Mouse (Mus musculus): Measurements from ENCODE around the gene Fgfr2. TPM values are rescaled to one million over a fixed set of nuclear protein-coding genes. Genes with fewer than 3 reads are reported as not detected.

Fgfr2 gene
- polyA plus RNA-seq, 1 experiment from 2014 or later: 34.1 TPM

DNA sequence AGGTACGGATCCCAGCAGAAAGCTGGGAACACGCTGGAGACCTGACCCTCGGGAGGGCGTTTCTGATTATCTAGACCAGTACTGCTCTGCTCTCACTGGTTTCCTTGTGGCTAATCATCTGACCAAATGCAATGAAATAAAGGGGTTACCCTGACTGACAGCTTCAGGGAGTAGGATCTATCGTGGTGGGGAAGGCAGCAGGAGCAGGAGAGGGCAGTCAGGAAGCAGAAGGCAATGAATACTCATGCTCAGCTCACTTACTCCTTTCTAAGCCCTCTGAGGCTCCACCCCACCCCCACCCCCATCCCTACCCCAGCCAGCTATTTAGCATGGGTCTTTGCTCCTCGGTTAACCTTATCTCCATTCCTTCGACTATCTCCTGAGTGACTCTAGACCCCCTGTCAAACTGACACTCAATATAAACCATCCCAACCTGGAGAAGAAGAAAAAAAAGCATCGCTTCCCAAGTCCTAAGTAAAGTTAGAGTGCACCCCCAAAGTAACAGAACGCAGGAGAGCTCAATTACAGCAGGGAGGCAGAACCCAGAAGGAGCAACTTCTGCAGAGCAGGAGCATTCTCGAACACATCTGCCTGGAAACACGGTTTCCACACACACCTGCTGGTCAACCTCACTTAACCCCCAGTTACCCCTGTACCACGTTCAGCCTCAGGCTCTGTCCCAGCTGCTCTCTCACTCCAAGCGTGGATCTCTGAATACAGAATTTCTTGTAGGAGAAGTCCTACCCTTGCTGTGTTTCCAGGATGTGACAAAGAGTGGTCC is 730.7 kb downstream of the Fgfr2 start:
- Histone ChIP-seq H3K9me3 (replicated peaks) (no peaks in the 10 kb centered on the region), H3K4me2 (no peak overlapping the region), H3K4me3 (no peak overlapping the region), H3K36me3 (no peaks in the 10 kb centered on the region), H3K9ac (no peak overlapping the region), H3K27ac (ENCODE audit: poor library complexity, severe bottlenecking) (no peak overlapping the region), H3K4me1 (replicated peaks) (peaks cover 21% of the 10 kb centered on the region), H3K27me3 (replicated peaks) (no peaks in the 10 kb centered on the region)
- 40% methylated on average over 13 of the region's 13 CpGs for WGBS
- no peak for ATAC-seq (ENCODE audit: insufficient number of reproducible peaks, low FRiP score)

DNA sequence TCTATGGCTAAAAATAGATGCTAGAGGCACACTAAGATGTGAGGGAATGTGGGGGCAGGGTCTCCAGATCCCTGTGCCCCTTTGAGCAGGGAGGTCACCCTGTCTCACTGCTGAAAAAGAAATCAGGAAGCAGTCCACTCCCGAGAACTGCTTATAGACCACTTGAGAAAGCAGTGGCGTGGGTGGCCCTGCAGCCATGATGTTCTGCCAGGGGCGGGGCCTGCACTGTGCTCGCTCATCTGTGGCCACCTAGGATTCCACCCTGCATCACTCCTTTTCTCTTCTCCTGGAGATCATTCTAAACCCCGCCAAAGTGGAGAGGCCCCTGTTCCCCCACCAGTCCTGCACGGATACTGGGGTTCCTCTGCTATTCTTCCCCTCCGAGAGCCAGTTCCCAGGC is 733.7 kb downstream of the Fgfr2 start:
- ATAC-seq (ENCODE audit: insufficient number of reproducible peaks, low FRiP score): no peak
- Histone ChIP-seq H3K4me1 (replicated peaks) (peaks cover 43% of the 10 kb centered on the region), H3K36me3 (no peaks in the 10 kb centered on the region), H3K27ac (ENCODE audit: poor library complexity, severe bottlenecking) (peak overlapping the region; percentile 26; the same call in 1 of the 2 replicates), H3K9ac (no peak overlapping the region), H3K4me2 (peak overlapping the region; percentile 11; the same call in 1 of the 2 replicates), H3K4me3 (no peak overlapping the region), H3K9me3 (replicated peaks) (no peaks in the 10 kb centered on the region), H3K27me3 (replicated peaks) (no peaks in the 10 kb centered on the region)
- 48% methylated on average over 7 of the region's 7 CpGs for WGBS

DNA sequence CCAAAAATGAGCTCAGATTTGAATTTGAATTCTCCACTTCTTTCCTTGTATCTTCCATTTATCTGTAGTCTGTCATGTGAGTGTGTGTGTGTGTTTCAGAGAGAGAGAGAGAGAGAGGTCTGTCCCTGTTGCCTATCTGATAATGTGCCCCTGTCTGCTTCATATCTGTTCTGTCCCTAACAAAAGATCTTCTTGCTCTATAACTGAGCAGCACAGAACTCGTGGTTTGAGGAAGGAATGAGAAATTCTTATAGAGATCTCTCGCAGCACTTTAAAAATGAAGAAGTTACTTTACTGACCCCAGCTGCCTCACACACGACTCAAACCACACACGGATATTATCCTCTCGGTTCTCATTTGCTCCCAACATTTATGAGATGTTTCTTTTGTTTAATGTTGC is 735.6 kb downstream of the Fgfr2 start:
- no peaks in the 10 kb centered on the region for H3K27me3 ChIP-seq (replicated peaks)
- H3K4me3 ChIP-seq: no peak overlapping the region
- peaks cover 44% of the 10 kb centered on the region for H3K4me1 ChIP-seq (replicated peaks)
- H3K36me3 ChIP-seq: no peaks in the 10 kb centered on the region
- H3K9me3 ChIP-seq (replicated peaks): no peaks in the 10 kb centered on the region
- H3K27ac ChIP-seq (ENCODE audit: poor library complexity, severe bottlenecking): no peak overlapping the region
- 67% methylated on average over 5 of the region's 5 CpGs for WGBS
- H3K4me2 ChIP-seq: no peak overlapping the region
- no peak overlapping the region for H3K9ac ChIP-seq
- no peak for ATAC-seq (ENCODE audit: insufficient number of reproducible peaks, low FRiP score)

DNA sequence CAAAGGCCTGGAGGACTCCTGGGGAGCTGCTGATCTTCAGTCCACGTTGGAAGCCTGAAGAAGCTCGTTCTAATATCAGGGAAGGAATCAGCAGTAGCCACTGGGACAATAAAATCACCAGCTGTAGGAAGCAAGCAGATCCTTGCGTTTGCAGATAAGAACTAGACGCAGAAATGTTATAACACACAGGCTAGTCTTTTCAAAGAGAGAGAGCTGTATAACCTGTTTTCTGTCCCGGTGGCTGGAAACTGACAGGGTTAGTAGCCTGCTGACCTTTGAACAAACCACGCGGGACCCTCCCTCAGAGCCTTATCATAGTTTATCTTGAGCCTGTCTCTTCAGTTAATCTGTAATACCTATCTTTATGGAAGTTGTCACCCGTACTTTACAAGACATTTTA is 736.8 kb downstream of the Fgfr2 start:
- Histone ChIP-seq H3K36me3 (no peaks in the 10 kb centered on the region), H3K4me3 (no peak overlapping the region), H3K27ac (ENCODE audit: poor library complexity, severe bottlenecking) (no peak overlapping the region), H3K9ac (no peak overlapping the region), H3K4me1 (replicated peaks) (peaks cover 38% of the 10 kb centered on the region), H3K4me2 (no peak overlapping the region), H3K27me3 (replicated peaks) (no peaks in the 10 kb centered on the region), H3K9me3 (replicated peaks) (no peaks in the 10 kb centered on the region)
- WGBS: 11% methylated on average over 8 of the region's 8 CpGs
- no peak for ATAC-seq (ENCODE audit: insufficient number of reproducible peaks, low FRiP score)

DNA sequence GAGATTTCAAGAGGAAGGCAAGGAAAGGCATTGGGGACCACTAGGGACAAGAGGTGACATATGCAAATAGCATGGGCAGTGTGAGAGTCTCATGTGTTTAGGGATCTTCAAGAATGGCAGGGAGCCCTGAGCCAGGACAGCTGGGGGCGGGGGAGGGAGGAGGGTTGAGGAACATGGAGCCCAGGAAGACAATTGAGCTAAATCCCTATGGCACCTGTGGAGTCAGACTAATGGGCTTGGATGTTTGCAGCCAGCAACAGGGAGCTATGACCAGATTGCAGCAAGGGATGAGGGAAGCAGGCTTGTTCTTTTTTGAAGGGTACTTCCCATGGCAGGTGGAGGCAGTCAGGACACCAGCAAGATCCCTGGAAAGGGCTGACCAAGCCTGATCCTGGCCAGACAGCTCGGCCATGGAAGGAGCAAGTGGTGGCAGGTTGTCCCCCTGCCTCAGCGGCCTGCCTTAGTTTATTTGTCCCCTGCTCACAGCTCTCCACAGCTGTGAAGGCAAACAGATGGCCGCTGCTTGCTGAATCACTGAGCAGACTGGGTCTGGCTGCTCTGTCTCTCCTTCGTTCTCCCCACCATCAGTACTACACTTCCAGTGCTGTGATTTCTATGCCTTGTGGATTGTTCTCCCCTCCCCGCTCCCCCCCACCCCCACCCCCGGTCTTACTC is 737.6 kb downstream of the Fgfr2 start:
- no peaks in the 10 kb centered on the region for H3K36me3 ChIP-seq
- H3K4me3 ChIP-seq: no peak overlapping the region
- no peak for ATAC-seq (ENCODE audit: insufficient number of reproducible peaks, low FRiP score)
- no peaks in the 10 kb centered on the region for H3K27me3 ChIP-seq (replicated peaks)
- no peak overlapping the region for H3K9ac ChIP-seq
- no peaks in the 10 kb centered on the region for H3K9me3 ChIP-seq (replicated peaks)
- peaks cover 42% of the 10 kb centered on the region for H3K4me1 ChIP-seq (replicated peaks)
- WGBS: 31% methylated on average over 7 of the region's 7 CpGs
- H3K27ac ChIP-seq (ENCODE audit: poor library complexity, severe bottlenecking): no peak overlapping the region
- H3K4me2 ChIP-seq: no peak overlapping the region

DNA sequence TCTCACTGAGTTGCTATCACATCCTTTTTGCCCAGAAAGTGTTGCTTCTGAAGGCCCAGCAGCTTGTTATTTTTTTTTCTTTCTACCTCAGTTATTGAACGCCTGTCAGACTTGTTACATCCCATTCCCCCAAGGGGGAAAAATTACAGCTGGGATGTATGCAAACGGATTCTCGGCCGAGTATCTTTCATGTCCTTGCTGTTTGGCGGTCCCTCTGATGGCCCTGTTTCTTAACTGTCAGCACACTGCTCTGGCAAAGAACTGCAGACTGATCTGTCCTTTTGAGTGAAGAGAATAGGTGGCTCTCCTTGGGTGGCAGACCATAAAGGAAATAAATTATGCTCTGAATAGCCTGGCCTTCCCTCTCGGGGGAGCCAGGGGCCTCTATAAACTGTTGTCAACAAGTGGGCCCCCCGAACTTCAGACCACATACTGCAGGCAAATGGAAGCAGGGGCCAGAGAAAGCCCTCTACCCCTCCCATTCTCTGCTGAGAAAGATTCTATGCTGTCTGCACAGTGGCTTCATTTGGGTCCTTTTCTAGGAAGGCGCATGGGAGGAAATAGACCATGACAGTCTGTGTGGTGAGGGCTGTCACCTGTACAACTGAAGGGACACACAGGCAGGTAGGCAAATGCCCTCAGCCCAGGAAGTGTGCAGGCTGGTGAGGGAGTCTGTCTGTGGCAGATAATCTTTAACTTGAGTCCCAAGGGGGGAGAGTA is 738.3 kb downstream of the Fgfr2 start:
- H3K9ac ChIP-seq: no peak overlapping the region
- no peak overlapping the region for H3K27ac ChIP-seq (ENCODE audit: poor library complexity, severe bottlenecking)
- no peak overlapping the region for H3K4me3 ChIP-seq
- WGBS: 25% methylated on average over 8 of the region's 8 CpGs
- no peaks in the 10 kb centered on the region for H3K36me3 ChIP-seq
- no peaks in the 10 kb centered on the region for H3K27me3 ChIP-seq (replicated peaks)
- H3K4me1 ChIP-seq (replicated peaks): peaks cover 44% of the 10 kb centered on the region
- H3K4me2 ChIP-seq: no peak overlapping the region
- H3K9me3 ChIP-seq (replicated peaks): no peaks in the 10 kb centered on the region
- no peak for ATAC-seq (ENCODE audit: insufficient number of reproducible peaks, low FRiP score)

DNA sequence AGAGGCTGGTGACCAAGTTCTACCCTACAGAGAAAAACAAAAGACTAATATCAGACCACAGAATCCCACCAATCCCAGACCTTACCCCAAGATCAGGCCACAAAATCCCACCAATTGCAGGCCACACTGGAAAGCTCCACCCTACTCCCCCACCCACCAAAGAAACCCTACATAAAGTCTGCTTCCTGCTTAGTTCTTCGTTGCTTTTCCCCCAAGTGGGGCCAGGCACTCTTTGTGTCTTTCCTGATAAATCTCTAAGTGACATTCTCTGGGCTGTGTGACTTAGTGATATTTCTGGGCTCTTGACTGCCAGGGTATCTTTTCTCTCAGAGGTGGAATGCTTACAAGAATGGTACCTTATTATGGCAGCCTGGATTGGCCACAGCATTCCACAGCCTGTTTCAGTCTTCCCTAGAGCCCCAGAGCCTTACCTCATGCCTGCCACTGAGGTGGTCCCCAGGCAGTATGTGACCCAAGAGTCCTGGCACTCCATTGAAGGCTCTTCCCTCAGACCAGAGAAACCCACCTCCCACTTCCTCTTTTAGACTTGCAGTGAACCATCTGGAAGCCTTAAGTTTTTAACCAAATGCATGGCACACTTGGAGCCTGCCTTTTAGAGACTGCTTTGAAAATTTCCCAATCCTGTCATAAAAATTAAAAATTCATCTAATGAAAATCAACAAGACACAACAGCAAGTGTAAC is 742.4 kb downstream of the Fgfr2 start:
- Histone ChIP-seq H3K9me3 (replicated peaks) (no peaks in the 10 kb centered on the region), H3K4me1 (replicated peaks) (peaks cover 22% of the 10 kb centered on the region), H3K27ac (ENCODE audit: poor library complexity, severe bottlenecking) (no peak overlapping the region), H3K4me3 (no peak overlapping the region), H3K9ac (no peak overlapping the region), H3K27me3 (replicated peaks) (no peaks in the 10 kb centered on the region), H3K4me2 (no peak overlapping the region), H3K36me3 (no peaks in the 10 kb centered on the region)
- no peak for ATAC-seq (ENCODE audit: insufficient number of reproducible peaks, low FRiP score)
- WGBS: 15% methylated on average over 1 of the region's 1 CpGs

DNA sequence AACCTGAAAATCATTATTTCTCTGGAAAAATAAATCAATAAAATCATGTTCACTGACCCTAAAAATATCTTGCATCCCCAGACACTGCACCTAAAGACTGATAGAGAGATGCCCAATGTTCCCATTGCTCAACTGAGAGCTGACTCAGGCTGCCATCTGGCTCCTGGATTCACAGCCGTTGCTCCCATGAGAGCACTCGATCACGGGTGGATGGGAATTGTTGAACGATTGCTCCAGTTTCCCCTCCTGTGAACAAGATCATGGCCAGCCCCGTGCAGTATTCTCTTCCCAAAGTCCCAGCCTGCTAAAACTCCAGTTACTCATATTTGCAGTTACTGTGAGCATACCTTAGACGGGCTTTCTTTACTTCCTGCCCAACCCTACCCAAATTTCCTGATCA is 745.2 kb downstream of the Fgfr2 start:
- Histone ChIP-seq H3K27ac (ENCODE audit: poor library complexity, severe bottlenecking) (no peak overlapping the region), H3K4me3 (no peak overlapping the region), H3K27me3 (replicated peaks) (no peaks in the 10 kb centered on the region), H3K4me1 (replicated peaks) (peaks cover 7% of the 10 kb centered on the region; the same call in 1 of the 2 replicates), H3K36me3 (no peaks in the 10 kb centered on the region), H3K9me3 (replicated peaks) (no peaks in the 10 kb centered on the region), H3K9ac (no peak overlapping the region), H3K4me2 (no peak overlapping the region)
- 73% methylated on average over 6 of the region's 6 CpGs for WGBS
- no peak for ATAC-seq (ENCODE audit: insufficient number of reproducible peaks, low FRiP score)

DNA sequence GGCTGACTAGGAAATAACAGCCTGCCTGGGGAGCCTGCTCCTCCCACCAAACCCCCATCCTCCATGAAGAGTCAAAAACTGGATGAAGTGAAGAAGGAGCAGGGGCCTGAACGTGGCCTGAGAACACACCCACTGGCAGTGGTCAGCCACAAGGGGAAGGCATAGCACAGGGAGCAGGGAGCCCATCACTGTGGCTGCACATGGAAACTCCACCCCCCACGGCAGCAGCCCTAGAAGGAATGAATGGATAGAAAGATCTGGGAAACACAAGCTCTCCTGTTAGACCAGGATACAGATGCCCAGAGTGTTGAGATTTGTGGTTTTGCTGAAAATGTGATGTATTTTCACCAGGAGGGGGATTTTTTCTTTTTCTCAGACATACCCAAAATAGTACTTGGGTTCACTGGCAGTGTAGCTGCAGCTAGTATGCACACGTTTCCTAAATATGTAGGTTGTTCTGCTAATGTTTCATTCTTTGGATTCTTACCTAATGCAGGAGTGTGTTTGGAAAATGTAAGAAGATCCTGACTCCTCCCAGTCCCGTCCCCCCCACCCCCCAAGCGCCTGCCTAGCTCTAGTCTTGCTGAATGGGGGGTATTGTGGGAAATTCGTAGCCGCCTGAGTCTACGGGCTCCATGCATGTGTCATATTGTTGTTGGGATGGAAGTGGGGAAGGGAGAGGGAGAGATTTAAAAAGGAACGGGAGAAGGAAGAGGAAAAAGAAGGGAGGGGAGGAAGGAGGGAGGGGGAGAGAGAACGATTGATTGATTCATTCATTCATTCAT is 749.4 kb downstream of the Fgfr2 start:
- 50% methylated on average over 10 of the region's 10 CpGs for WGBS
- Histone ChIP-seq H3K9ac (no peak overlapping the region), H3K4me1 (replicated peaks) (no peaks in the 10 kb centered on the region), H3K36me3 (no peaks in the 10 kb centered on the region), H3K4me3 (no peak overlapping the region), H3K27ac (ENCODE audit: poor library complexity, severe bottlenecking) (no peak overlapping the region), H3K9me3 (replicated peaks) (no peaks in the 10 kb centered on the region), H3K27me3 (replicated peaks) (no peaks in the 10 kb centered on the region), H3K4me2 (no peak overlapping the region)
- peak; percentile 67; the same call in 1 of the 2 replicates for ATAC-seq (ENCODE audit: insufficient number of reproducible peaks, low FRiP score)

DNA sequence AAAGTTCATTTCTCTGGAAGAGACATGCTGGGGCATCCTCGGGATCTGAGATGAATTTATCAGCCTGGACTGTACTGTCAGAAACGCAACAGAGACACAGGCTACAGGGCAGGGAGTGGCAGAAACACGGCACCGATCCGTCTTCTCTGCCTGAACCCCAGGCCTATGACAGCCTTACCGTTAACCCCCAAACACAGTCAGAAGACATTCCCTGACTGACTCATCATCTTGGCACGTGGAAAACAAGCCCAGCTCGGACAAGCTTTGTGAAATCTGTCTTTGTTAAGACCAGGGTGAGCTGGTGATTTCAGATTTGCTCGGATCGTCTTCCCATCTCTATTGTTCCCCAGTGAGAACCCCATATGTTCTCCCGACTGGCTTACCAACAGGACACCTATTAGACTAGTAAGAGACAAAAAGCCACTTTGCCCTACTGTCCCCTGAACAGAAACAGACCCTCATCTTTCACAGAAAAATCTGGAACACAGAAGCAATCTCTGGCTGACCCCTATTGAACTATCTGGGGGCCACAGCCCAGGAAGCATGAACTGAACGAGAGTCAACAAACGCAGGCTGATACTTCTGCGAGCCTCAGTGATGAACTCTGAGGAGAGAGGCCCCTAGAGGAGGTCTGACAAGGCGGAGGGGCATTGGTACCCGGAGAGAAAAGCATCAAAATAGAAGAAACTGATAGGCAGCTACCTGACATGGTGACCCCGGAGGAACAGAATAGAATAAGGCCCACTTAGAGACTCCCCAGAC is 750.2 kb downstream of the Fgfr2 start:
- no peaks in the 10 kb centered on the region for H3K4me1 ChIP-seq (replicated peaks)
- H3K27me3 ChIP-seq (replicated peaks): no peaks in the 10 kb centered on the region
- no peak overlapping the region for H3K9ac ChIP-seq
- H3K9me3 ChIP-seq (replicated peaks): no peaks in the 10 kb centered on the region
- no peak overlapping the region for H3K4me3 ChIP-seq
- H3K27ac ChIP-seq (ENCODE audit: poor library complexity, severe bottlenecking): no peak overlapping the region
- no peak overlapping the region for H3K4me2 ChIP-seq
- 51% methylated on average over 17 of the region's 17 CpGs for WGBS
- H3K36me3 ChIP-seq: no peaks in the 10 kb centered on the region
- ATAC-seq (ENCODE audit: insufficient number of reproducible peaks, low FRiP score): no peak
